Mouse (Mus musculus) limb, embryonic 15.5 days (tissue): ENCODE results near the gene Susd1. TPM values are rescaled to one million over a fixed set of nuclear protein-coding genes. Genes with fewer than 3 reads are reported as not detected.

Experiments
- ATAC-seq: fragments of 200-750 bp; cut with Nextera tagmentation; 2 replicates; pipeline ENCODE4 v1.8.0; 2017; ENCODE audit warnings: low read depth, moderate TSS enrichment; ENCODE audit not compliant: insufficient number of reproducible peaks, low FRiP score, low TSS enrichment
- H3K27ac ChIP-seq: fragments of 300-500 bp; sonication (generic); 2 replicates; pipeline ENCODE4 v1.5.1; 2015; ENCODE audit warnings: moderate library complexity, mild to moderate bottlenecking, inconsistent platforms
- H3K27me3 ChIP-seq: fragments of 300-500 bp; sonication (generic); 2 replicates; pipeline ENCODE4 v1.6.1; 2015; ENCODE audit warnings: inconsistent platforms
- H3K36me3 ChIP-seq: fragments of 300-500 bp; sonication (generic); 2 replicates; pipeline ENCODE4 v1.6.1; 2015; ENCODE audit warnings: inconsistent platforms
- H3K4me1 ChIP-seq: fragments of 300-500 bp; sonication (generic); 2 replicates; pipeline ENCODE4 v1.6.1; 2015; ENCODE audit warnings: inconsistent platforms
- H3K4me2 ChIP-seq: fragments of 300-500 bp; sonication (generic); 2 replicates; pipeline ENCODE4 v1.6.1; 2015; ENCODE audit warnings: mild to moderate bottlenecking, inconsistent platforms
- H3K4me3 ChIP-seq: fragments of 300-500 bp; sonication (generic); 2 replicates; pipeline ENCODE4 v1.5.1; 2015; ENCODE audit warnings: mild to moderate bottlenecking, inconsistent platforms
- H3K9ac ChIP-seq: fragments of 300-500 bp; sonication (generic); 2 replicates; pipeline ENCODE4 v1.6.1; 2015; ENCODE audit warnings: inconsistent platforms
- H3K9me3 ChIP-seq: fragments of 300-500 bp; sonication (generic); 2 replicates; pipeline ENCODE4 v1.6.1; 2016; ENCODE audit warnings: inconsistent platforms
- WGBS: fragments of 180-500 bp; shearing (Covaris S2); methylation state at CpG from one replicate; pipeline ENCODE4 v1.1.7; 2015; 5-methylcytosine and 5-hydroxymethylcytosine counted together
- polyA plus RNA-seq: library from polyadenylated mRNA; unstranded; fragments of >200 nt; fragmentation: Nextera tagmentation; extraction: Ambion mirVana; gene quantifications from 2 replicates; pipeline ENCODE4 v1.2.1, GENCODE M21; 2015

Gene Susd1
- polyA plus RNA-seq, 1 experiment from 2014 or later: 3.9 TPM

DNA sequence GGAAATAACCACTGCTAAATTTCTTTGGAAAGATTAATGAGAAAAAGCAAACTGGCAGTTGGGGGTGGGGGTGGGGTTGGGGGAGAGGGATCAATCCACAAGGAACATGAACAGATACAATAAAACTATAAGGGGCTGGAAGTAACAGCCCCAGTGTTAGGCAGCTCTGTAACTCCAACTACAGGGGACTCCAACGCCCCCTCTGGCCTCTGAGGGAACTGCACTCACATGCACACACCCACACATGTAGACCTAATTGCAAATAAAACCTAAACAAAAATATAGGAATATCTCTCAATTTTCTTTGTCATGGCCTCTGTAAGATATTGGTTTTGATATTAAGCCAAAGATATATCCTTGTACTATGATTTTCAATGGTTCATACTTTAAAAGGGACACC, 83.0 kb downstream of the Susd1 start:
- no peak overlapping the region for H3K4me2 ChIP-seq
- H3K27me3 ChIP-seq: no peaks in the 10 kb centered on the region
- H3K36me3 ChIP-seq: no peaks in the 10 kb centered on the region
- 0 out of 2 replicates have a peak, but pooled peaks cover 1% of the 10 kb centered on the region for H3K4me1 ChIP-seq
- H3K9ac ChIP-seq: no peak overlapping the region
- H3K9me3 ChIP-seq: no peaks in the 10 kb centered on the region
- 59% methylated on average over 1 of the region's 1 CpGs for WGBS
- no peak for ATAC-seq
- no peak overlapping the region for H3K4me3 ChIP-seq
- no peak overlapping the region for H3K27ac ChIP-seq

DNA sequence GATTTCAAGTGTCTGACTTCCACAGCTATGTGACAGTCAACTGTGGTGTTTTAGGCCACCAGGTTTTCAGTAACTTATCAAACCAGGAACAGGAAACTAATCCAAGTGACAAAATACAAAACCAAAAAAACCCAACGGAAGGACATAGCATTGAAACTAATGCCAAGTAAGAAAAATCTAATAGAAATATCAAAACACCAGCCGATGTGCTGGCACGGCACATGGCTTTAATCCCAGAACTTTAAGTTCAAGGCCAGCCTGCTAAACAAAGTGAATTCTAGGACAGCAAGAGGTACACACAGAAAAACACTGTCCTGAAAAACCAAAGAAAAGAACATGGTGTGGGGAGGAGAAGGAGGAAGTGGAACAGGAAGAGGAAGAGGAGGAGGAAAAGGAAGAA, 83.8 kb downstream of the Susd1 start:
- Histone ChIP-seq H3K9me3 (no peaks in the 10 kb centered on the region), H3K27ac (no peak overlapping the region), H3K4me1 (peaks cover under 1% of the 10 kb centered on the region; the same call in 1 of the 2 replicates), H3K9ac (no peak overlapping the region), H3K36me3 (no peaks in the 10 kb centered on the region), H3K4me2 (no peak overlapping the region), H3K27me3 (no peaks in the 10 kb centered on the region), H3K4me3 (no peak overlapping the region)
- 84% methylated on average over 3 of the region's 3 CpGs for WGBS
- ATAC-seq: no peak

DNA sequence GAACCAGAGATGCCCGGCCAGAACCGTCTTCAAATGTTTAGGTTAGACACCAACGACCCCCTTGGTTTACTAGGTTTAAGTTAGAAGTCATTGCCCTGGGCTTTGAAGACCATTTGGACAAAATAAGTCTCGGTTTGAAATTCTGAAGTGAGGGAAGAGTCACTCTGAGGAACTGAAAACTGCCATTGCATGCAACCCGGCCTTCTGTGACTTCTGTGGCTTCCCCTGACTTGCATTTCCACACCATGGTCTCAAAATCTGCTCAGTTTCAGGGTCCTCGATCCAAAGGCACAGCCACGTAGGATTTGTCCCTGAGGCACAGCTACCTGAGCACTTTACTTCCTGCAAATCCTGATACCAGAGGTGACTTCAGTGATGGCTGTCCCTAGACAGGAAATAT, 86.5 kb downstream of the Susd1 start:
- Histone ChIP-seq H3K4me1 (peaks cover 4% of the 10 kb centered on the region; the same call in 1 of the 2 replicates), H3K27me3 (no peaks in the 10 kb centered on the region), H3K9ac (no peak overlapping the region), H3K9me3 (no peaks in the 10 kb centered on the region), H3K27ac (no peak overlapping the region), H3K4me2 (no peak overlapping the region), H3K36me3 (no peaks in the 10 kb centered on the region), H3K4me3 (no peak overlapping the region)
- WGBS: 60% methylated on average over 7 of the region's 7 CpGs
- ATAC-seq: no peak

DNA sequence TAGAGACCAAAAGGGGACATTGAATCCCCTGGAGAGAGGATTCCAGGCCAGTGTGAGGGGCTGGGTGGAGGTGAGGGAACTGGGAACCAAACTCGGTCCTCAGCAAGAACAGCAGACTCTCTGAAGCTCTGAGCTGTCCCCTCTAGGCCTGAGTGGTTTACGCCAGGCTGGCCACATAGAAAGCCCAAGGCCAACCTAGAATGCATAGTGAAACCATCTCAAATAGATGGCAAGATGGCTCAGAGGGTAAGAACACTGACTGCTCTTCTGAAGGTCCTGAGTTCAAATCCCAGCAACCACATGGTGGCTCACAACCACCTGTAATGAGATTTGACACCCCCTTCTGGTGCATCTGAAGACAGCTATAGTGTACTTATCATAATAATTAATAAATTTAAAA, 88.1 kb downstream of the Susd1 start:
- Histone ChIP-seq H3K27me3 (no peaks in the 10 kb centered on the region), H3K27ac (no peak overlapping the region), H3K9me3 (no peaks in the 10 kb centered on the region), H3K9ac (no peak overlapping the region), H3K4me3 (no peak overlapping the region), H3K36me3 (no peaks in the 10 kb centered on the region), H3K4me1 (peaks cover 4% of the 10 kb centered on the region; the same call in 1 of the 2 replicates), H3K4me2 (no peak overlapping the region)
- WGBS: 100% methylated on average over 2 of the region's 2 CpGs
- ATAC-seq: no peak

DNA sequence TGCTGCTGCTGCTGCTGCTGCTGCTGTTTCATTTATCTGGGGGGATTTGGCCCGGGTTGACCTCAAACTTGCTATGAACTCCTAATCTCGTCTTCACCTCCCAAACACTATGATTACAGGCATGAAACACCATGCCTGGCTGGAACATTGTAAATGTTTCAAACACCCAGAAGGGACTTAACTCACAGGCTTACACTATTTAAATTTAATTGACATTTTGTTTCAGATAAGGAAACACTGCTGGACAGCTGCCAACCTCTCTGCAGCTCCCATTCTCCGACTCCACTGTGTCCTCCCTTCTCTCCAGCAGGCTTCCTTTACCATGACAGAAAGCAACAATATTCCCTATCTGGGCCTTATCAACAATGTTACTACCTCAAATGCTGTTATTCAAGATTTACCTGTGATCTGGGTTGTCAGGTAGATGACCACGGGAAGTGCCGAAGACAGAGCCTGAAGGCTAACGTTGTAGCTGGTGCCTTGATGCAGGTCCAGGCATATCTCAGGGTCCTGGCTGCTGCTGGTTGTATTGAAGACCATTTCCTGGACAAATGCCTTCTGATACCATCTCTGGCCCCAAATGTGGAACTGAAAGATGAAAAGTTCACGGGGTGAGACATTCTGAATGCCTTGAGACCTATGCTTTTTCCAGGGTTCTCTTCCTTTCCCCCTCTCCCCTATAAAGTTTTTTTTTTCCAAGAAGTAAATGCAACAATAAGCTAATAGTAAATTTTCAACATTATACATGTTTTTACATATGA, 88.8 kb downstream of the Susd1 start:
- Histone ChIP-seq H3K4me1 (peaks cover 4% of the 10 kb centered on the region; the same call in 1 of the 2 replicates), H3K27me3 (no peaks in the 10 kb centered on the region), H3K36me3 (no peaks in the 10 kb centered on the region), H3K9me3 (no peaks in the 10 kb centered on the region), H3K4me2 (no peak overlapping the region), H3K9ac (no peak overlapping the region), H3K4me3 (no peak overlapping the region), H3K27ac (no peak overlapping the region)
- ATAC-seq: no peak
- 44% methylated on average over 7 of the region's 7 CpGs for WGBS

DNA sequence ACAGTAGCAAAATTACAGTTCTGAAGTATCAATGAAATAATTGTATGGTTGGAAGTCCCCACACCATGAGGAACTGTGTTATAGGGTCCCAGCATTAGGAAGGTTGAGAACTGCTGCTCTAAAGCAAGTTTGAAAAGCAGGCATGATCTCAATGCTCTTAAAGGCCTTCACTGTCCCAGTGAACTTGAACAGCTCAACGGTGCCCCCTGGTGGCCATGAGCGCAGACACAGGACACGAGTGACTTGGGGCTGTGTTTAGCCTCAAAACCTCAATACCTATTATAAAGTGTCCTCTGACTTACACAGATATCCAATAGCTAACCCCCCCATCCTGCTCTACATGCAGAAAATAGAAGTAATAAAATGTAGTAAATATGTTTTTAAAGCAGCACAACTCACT, 97.7 kb downstream of the Susd1 start:
- no peaks in the 10 kb centered on the region for H3K9me3 ChIP-seq
- no peaks in the 10 kb centered on the region for H3K27me3 ChIP-seq
- no peak overlapping the region for H3K4me2 ChIP-seq
- no peak overlapping the region for H3K27ac ChIP-seq
- peak; percentile 72 for ATAC-seq
- H3K9ac ChIP-seq: no peak overlapping the region
- no peaks in the 10 kb centered on the region for H3K36me3 ChIP-seq
- peaks cover 16% of the 10 kb centered on the region for H3K4me1 ChIP-seq
- WGBS: 0% methylated on average over 3 of the region's 3 CpGs
- H3K4me3 ChIP-seq: no peak overlapping the region

DNA sequence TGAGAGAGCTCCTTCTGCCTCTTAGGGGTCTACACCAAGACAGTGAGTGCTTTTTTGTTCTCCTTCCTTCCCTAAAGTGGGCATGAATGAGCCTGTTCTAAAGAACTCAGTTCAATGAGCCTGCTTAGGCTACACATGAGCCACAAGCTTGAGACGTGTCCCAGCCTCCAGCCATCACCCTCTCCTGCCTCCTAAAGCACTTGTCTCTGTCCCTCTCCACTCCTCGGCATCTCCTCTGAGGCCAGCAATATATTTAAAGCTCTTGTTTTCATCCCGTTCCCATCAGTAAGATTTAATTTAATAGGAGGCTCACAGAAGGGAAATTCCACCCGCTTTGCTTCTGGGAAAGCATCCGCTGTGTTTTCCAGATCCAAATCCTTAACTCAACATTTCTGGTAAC, 98.4 kb downstream of the Susd1 start:
- 47% methylated on average over 5 of the region's 5 CpGs for WGBS
- ATAC-seq: no peak
- no peak overlapping the region for H3K4me3 ChIP-seq
- H3K9ac ChIP-seq: no peak overlapping the region
- no peak overlapping the region for H3K4me2 ChIP-seq
- no peaks in the 10 kb centered on the region for H3K27me3 ChIP-seq
- peaks cover 18% of the 10 kb centered on the region for H3K4me1 ChIP-seq
- 0 out of 2 replicates have a peak overlapping the region, but pooled peaks have one; percentile 2 for H3K27ac ChIP-seq
- no peaks in the 10 kb centered on the region for H3K9me3 ChIP-seq
- no peaks in the 10 kb centered on the region for H3K36me3 ChIP-seq

DNA sequence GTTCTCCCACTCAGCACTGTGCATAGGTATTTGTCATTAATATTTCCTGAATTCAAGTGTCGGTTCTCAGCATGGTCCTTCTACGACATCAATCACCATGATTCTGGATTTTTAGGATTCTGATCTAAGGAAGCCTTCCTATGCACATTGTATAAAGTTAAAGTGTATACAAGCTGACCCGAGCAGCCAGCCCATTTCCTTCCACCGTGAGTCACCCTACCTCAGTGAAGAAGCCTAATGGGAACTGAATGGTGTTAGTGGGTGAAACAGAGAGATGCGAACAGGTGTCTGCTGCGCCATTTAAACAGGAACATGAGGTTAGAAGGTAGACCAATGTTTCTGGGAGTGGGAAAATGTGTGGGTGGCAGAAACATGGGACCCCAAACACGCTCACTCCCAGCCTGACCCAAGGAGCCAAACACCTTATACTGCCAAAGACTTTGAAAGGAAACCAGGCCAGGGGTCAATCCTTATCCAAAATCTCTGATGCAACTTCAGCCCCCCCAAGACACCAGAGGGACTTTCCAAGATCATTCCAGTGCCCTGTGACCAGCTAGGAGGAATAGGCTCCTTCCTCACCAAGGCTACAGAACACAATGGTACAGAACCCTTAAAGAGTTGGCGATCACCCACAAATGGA, 99.4 kb downstream of the Susd1 start:
- Histone ChIP-seq H3K4me2 (no peak overlapping the region), H3K4me3 (no peak overlapping the region), H3K27me3 (no peaks in the 10 kb centered on the region), H3K9me3 (no peaks in the 10 kb centered on the region), H3K36me3 (no peaks in the 10 kb centered on the region), H3K9ac (no peak overlapping the region), H3K4me1 (peaks cover 18% of the 10 kb centered on the region), H3K27ac (no peak overlapping the region)
- ATAC-seq: no peak
- WGBS: 88% methylated on average over 8 of the region's 8 CpGs

DNA sequence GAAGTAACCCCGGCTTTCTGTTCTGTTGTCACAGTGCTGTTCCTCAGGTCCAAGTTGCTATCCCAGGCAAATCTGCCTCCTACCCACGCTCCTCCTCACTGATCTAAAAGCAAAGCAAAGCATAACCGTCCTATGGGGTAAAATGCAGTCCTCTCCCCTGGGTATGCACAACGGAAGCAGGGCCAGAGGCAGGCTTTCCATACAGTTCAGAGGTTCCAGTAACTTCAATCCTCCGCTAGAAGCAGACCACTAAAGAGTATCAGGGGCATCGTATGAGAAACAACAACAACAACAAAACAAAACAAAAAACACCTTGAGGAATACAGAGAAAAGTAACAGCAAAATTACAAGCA, 100.9 kb downstream of the Susd1 start:
- Histone ChIP-seq H3K4me2 (no peak overlapping the region), H3K27me3 (no peaks in the 10 kb centered on the region), H3K4me3 (no peak overlapping the region), H3K36me3 (no peaks in the 10 kb centered on the region), H3K27ac (no peak overlapping the region), H3K9ac (no peak overlapping the region), H3K4me1 (peaks cover 18% of the 10 kb centered on the region), H3K9me3 (no peaks in the 10 kb centered on the region)
- ATAC-seq: no peak
- WGBS: 87% methylated on average over 6 of the region's 6 CpGs

DNA sequence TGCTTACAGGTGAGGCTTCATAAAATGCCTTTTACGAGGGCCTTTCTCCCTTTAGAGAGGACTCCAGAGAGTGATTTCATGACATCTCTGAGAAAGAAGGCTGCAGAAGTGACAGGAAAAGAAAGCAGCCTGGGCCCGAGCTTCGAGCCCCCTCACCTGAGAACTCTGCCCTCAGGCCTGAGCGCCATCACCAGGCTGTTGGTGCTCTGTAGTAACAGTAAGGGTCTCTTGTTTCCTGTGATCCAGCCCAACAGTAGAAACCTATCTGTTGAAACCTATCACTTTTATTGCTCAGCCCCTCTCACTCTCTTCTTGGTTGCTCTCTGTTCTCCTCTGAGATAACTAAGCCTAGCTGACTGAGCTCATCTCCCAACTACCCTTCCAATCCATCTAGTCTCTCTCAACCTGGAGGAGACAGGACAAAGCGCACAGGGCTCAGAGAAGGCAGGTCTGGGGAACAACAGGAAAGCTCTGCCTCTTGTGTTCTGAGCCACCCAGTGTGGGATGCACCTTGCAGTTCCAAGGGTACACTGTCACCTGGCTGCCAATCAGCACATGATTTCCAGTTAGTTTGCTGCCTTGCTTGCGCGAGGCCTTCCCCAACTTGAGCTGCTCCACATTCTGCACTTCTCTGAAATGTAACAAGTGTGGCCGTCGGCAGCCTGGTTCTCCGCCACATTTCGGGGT, 101.4 kb downstream of the Susd1 start:
- H3K4me1 ChIP-seq: peaks cover 18% of the 10 kb centered on the region
- H3K36me3 ChIP-seq: no peaks in the 10 kb centered on the region
- H3K27me3 ChIP-seq: no peaks in the 10 kb centered on the region
- H3K9me3 ChIP-seq: no peaks in the 10 kb centered on the region
- peak overlapping the region; percentile 62 for H3K27ac ChIP-seq
- no peak overlapping the region for H3K9ac ChIP-seq
- 82% methylated on average over 11 of the region's 11 CpGs for WGBS
- no peak overlapping the region for H3K4me2 ChIP-seq
- no peak overlapping the region for H3K4me3 ChIP-seq
- ATAC-seq: no peak

DNA sequence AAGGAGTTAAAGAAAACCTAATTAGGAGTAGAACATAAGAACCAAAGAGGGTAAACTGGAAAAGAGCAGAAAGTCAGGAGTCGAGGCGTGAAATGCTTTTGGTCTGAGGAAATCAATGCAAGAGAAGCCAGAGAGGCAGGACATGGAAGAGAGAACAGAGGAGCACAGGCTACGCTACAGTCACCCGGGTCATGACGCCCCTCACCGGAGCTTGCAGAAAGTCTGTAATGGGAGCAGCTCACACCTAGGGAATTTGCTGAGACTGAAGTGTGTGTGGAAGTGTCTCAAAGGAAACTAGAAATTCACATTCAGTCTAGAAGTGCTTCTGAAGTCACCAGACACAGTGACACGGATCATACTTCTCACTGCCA, 102.0 kb downstream of the Susd1 start:
- no peak overlapping the region for H3K4me2 ChIP-seq
- H3K9ac ChIP-seq: no peak overlapping the region
- 0 out of 2 replicates have a peak, but pooled peaks have one; percentile 3 for ATAC-seq
- H3K4me3 ChIP-seq: no peak overlapping the region
- H3K27me3 ChIP-seq: no peaks in the 10 kb centered on the region
- peaks cover 21% of the 10 kb centered on the region for H3K4me1 ChIP-seq
- WGBS: 48% methylated on average over 7 of the region's 7 CpGs
- no peaks in the 10 kb centered on the region for H3K36me3 ChIP-seq
- no peaks in the 10 kb centered on the region for H3K9me3 ChIP-seq
- peak overlapping the region; percentile 62 for H3K27ac ChIP-seq
